Mouse (Mus musculus) brain, embryonic 14.5 days (tissue): ENCODE results near the gene Yju2.

Experiments used
- CTCF ChIP-seq: fragments of 200-500 bp; IDR thresholded peaks from 2 replicates; pipeline ENCODE4 v1.5.1; 2012; ENCODE audit warnings: inconsistent platforms, mild to moderate bottlenecking, moderate library complexity, borderline replicate concordance; ENCODE audit not compliant: insufficient read depth, insufficient read length; ENCODE audit errors: extremely low read depth
- POLR2A ChIP-seq: fragments of 200-500 bp; IDR thresholded peaks from 2 replicates; pipeline ENCODE4 v1.6.1; 2012; ENCODE audit warnings: mild to moderate bottlenecking, inconsistent platforms, borderline replicate concordance; ENCODE audit not compliant: poor library complexity, insufficient read depth, insufficient read length, severe bottlenecking; ENCODE audit errors: extremely low read depth

GRCm38 (mm10) chr17:55956129-55956528 is 2.8 kb upstream of the Yju2 start:
- no peak for TF ChIP-seq CTCF
- peak; percentile 28; the same call in 1 of the 2 replicates for TF ChIP-seq POLR2A
